Mouse (Mus musculus): ENCODE measurements around the gene BC048562.

DNA sequence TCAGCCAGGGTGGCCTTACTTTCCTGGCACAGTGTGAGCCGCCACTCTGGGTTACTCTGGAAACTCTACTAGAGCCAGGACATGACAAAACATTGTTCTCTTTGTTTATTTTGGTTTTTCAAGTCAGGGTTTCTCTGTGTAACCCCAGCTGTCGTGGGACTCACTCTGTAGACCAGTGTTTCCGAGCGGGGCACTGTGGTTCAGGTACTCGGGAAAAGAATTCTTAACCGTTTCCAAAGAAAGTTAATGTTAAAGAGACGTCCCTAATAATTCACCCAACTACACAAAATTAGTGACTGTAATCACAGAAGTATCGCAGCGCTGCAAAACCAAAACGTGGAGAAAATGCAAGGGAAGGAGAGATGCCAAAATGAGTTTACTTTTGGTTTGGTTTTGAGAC is 47.7 kb upstream of the BC048562 start:
- TF ChIP-seq CTCF (IDR thresholded peaks at IDR 0.05; ENCODE audit: low read depth, low read length) (no peak), POLR2A (IDR thresholded peaks at IDR 0.05; ENCODE audit: borderline replicate concordance, low read depth, low read length) (no peak)

Measured in bone marrow macrophage, adult 2 months (primary cell).